Mouse (Mus musculus) embryonic facial prominence, embryonic 11.5 days (tissue): ENCODE data around the gene Impdh1. TPM values are rescaled to one million over a fixed set of nuclear protein-coding genes. Genes with fewer than 3 reads are reported as not detected.

Experiments used
- ATAC-seq: fragments of 200-750 bp; cut with Nextera tagmentation; replicated peaks from 2 replicates; pipeline ENCODE4 v1.8.0; 2017; ENCODE audit warnings: low read depth; ENCODE audit not compliant: insufficient number of reproducible peaks, low FRiP score, low TSS enrichment
- DNase-seq: peaks from one replicate; pipeline ENCODE4 v3.0.0-alpha.2; 2015; ENCODE audit warnings: low spot score
- H3K27ac ChIP-seq: fragments of 300-500 bp; sonication (generic); replicated peaks from 2 replicates; pipeline ENCODE4 v1.5.1; 2014; ENCODE audit warnings: mild to moderate bottlenecking, low read depth, low read length, control low read depth
- H3K27me3 ChIP-seq: fragments of 300-500 bp; sonication (generic); 2 replicates; pipeline ENCODE4 v1.6.1; 2014; ENCODE audit warnings: mild to moderate bottlenecking, low read length, moderate library complexity, mixed read lengths; ENCODE audit not compliant: control insufficient read depth, insufficient read depth
- H3K36me3 ChIP-seq: fragments of 300-500 bp; sonication (generic); replicated peaks from 2 replicates; pipeline ENCODE4 v1.6.1; 2014; ENCODE audit warnings: low read depth, mild to moderate bottlenecking, low read length, moderate library complexity, mixed read lengths; ENCODE audit not compliant: control insufficient read depth, insufficient read depth
- H3K4me1 ChIP-seq: fragments of 300-500 bp; sonication (generic); 2 replicates; pipeline ENCODE4 v1.6.1; 2014; ENCODE audit warnings: low read length, mixed read lengths; ENCODE audit not compliant: control insufficient read depth, insufficient read depth
- H3K4me2 ChIP-seq: fragments of 300-500 bp; sonication (generic); 2 replicates; pipeline ENCODE4 v1.6.1; 2014; ENCODE audit warnings: low read depth, mild to moderate bottlenecking, control low read depth, low read length, moderate library complexity
- H3K4me3 ChIP-seq: fragments of 300-500 bp; sonication (generic); 2 replicates; pipeline ENCODE4 v1.5.1; 2014; ENCODE audit warnings: low read depth, low read length, control low read depth
- H3K9ac ChIP-seq: fragments of 300-500 bp; sonication (generic); replicated peaks from 2 replicates; pipeline ENCODE4 v1.6.1; 2014; ENCODE audit warnings: mild to moderate bottlenecking, control low read depth, low read length
- H3K9me3 ChIP-seq: fragments of 300-500 bp; sonication (generic); replicated peaks from 2 replicates; pipeline ENCODE4 v1.6.1; 2016; ENCODE audit warnings: mild to moderate bottlenecking, low read length, inconsistent platforms, mixed read lengths; ENCODE audit not compliant: control insufficient read depth
- whole genome bisulfite sequencing: fragments of 180-500 bp; shearing (Covaris S2); extraction: QIAGEN DNeasy Blood & Tissue Kit; methylation state at CpG from one replicate; pipeline ENCODE4 v1.1.7; 2014; 5-methylcytosine and 5-hydroxymethylcytosine counted together
- polyA plus RNA-seq: library from polyadenylated mRNA; unstranded; fragments of >200 nt; fragmentation: Nextera tagmentation; extraction: Ambion mirVana; gene quantifications from 2 replicates; pipeline ENCODE4 v1.2.1, GENCODE M21; 2014

Gene Impdh1
- polyA plus RNA-seq, 1 experiment from 2014 or later = 28.1 TPM

DNA sequence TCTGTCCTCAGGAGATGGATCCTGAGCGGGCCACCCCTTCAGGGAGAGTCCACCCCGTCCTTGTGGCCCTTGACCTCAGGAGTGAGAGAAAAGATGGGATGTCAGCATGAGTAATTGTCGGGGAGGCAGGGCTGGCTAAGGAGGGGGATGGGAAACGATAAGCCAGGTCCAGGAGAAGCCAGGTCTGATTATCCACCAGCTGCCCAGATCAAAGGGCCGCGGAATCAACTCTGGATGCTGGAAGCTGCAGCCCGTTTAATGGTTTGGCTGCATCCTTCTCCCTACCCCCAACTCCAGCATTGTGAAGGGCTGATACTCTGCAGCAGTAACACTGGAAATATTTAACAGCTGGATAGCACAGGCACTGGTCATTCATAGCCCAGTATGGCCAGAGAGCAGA lies 41.8 kb downstream of the Impdh1 start:
- Histone ChIP-seq H3K4me1 (no peaks in the 10 kb centered on the region; the same call in none of the 2 replicates), H3K4me3 (no peak overlapping the region), H3K9ac (no peak overlapping the region), H3K27ac (no peak overlapping the region), H3K9me3 (no peaks in the 10 kb centered on the region), H3K36me3 (no peaks in the 10 kb centered on the region), H3K4me2 (no peak overlapping the region), H3K27me3 (peaks cover 29% of the 10 kb centered on the region)
- peak; percentile 41 for DNase-seq
- WGBS = 16% methylated on average over 7 of the region's 7 CpGs
- ATAC-seq = no peak

DNA sequence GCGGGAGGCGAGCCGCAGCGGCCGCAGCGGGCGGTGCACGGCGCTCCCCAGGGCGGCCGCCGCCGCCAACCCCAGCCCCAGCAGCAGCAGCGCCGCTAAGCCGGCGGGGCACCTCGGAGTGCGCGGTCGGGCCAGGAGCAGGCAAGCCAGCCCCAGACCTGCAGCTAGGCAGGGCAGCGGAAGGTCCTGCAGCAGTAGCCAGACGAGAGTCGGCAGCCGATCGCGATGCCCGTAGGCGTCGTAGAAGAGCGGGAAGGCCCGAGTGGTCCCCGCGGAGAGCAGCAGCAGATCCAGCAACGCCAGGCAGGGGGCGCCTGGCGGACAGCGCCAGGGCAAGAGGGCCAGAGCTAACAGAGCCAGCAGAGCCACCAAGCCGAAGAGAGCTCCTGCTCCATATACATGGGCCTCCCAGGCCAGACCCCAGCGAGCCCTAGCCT lies 45.2 kb downstream of the Impdh1 start:
- Histone ChIP-seq H3K4me2 (peak overlapping the region; percentile 99), H3K27me3 (peaks cover 40% of the 10 kb centered on the region), H3K9me3 (no peaks in the 10 kb centered on the region), H3K36me3 (no peaks in the 10 kb centered on the region), H3K4me1 (no peaks in the 10 kb centered on the region), H3K9ac (peak overlapping the region; percentile 69), H3K27ac (no peak overlapping the region), H3K4me3 (peak overlapping the region; percentile 47)
- peak; percentile 88 for DNase-seq
- WGBS = under 1% methylated on average over 40 of the region's 40 CpGs
- peak; percentile 62 for ATAC-seq

DNA sequence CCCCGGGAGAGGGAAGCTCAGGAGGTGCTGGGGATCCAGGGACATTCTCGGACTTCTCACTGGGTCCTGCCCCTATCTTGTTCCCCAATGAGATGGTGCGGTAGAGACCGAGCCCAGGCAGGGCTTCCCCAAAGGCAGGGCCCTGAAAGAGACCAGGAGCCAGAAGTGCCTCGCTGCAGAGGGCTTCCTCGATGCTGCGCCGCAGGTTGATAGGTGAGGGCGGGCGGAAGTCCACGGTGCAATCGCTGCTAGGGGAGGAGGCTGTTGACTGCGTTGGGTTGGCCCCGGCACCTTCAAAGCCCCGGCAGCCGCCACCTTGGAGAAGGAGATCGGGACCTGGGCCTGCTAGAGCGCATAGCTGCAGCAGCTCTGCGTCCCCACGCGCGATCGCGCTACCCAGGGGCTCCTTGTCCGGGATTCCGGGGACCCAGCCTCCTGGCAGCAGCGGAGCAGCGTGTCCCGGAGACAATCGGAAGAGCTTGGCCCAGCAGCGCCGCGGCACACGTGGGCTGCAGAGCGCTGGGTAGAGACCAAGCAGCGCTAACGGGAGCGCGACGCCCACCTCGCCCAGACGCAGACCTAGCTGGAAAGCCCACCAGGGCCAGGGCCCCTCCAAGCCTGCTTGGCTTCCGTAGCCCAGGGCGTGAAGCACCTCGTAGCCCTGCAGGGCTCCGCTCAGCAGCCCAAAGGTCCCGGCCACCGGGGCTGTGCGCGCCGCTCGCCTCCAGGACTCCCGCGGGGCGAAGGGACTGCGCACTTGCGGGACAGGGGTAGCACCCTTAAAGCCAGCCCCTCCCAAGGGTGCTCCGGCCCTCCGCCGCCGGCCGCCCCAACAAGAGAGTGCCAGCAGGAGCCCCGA lies 45.9 kb downstream of the Impdh1 start:
- no peaks in the 10 kb centered on the region for H3K36me3 ChIP-seq
- peak overlapping the region; percentile 99 for H3K4me2 ChIP-seq
- ATAC-seq (peak; percentile 51), DNase-seq (peak; percentile 61)
- H3K4me1 ChIP-seq = no peaks in the 10 kb centered on the region
- no peak overlapping the region for H3K27ac ChIP-seq
- no peaks in the 10 kb centered on the region for H3K9me3 ChIP-seq
- H3K4me3 ChIP-seq = peak overlapping the region; percentile 47
- H3K27me3 ChIP-seq = peaks cover 40% of the 10 kb centered on the region
- under 1% methylated on average over 55 of the region's 63 CpGs for WGBS
- H3K9ac ChIP-seq = peak overlapping the region; percentile 69

DNA sequence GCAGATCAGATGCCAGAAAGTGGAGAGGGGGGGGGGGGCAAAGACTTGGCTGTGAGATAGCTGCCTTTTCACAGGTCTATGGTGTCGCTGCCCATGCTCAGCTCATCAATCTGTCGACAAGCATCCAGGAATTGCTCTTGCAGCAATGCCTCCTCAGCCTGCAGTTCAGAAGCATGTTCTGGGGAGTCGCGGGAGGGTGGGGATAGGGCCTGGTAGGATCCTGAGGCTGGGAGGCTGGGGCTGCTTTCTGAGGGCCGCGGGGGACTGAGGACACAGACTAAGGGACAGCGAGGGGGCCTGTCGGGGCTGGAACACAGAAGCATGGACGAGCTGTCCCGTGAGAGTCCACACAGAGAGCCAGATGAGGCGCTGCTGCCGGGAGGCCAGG lies 46.5 kb downstream of the Impdh1 start:
- WGBS = 4% methylated on average over 12 of the region's 12 CpGs
- H3K27me3 ChIP-seq = peaks cover 40% of the 10 kb centered on the region
- H3K9ac ChIP-seq = no peak overlapping the region; the same call in 1 of the 2 replicates
- H3K4me3 ChIP-seq = peak overlapping the region; percentile 47
- peak overlapping the region; percentile 99 for H3K4me2 ChIP-seq
- no peaks in the 10 kb centered on the region for H3K4me1 ChIP-seq
- DNase-seq = no peak
- H3K9me3 ChIP-seq = no peaks in the 10 kb centered on the region
- H3K27ac ChIP-seq = no peak overlapping the region
- no peaks in the 10 kb centered on the region for H3K36me3 ChIP-seq
- no peak for ATAC-seq

DNA sequence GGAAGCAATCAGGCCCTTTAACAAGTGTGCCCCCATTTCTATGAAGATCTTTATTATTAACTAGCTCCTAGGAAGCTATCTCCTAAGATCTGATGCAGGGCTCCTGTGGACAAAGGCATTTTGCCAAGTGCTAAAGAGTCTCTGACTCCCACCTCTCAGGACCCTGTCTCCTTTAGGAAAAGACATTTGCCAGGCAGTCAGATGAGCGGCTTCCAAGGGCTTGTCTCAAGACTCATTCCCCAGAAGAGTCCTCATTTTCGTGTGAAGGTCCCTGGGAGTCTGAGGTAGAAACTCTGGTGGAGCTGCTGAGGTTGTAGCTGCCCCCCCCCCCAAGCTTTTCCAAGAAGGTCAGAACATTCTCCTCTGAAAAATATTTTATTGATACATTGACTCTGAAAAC lies 47.3 kb downstream of the Impdh1 start:
- Histone ChIP-seq H3K4me2 (no peak overlapping the region), H3K4me3 (no peak overlapping the region), H3K27me3 (peaks cover 40% of the 10 kb centered on the region), H3K9ac (no peak overlapping the region), H3K36me3 (no peaks in the 10 kb centered on the region), H3K4me1 (no peaks in the 10 kb centered on the region), H3K27ac (no peak overlapping the region), H3K9me3 (no peaks in the 10 kb centered on the region)
- WGBS = 42% methylated on average over 2 of the region's 2 CpGs
- DNase-seq (no peak), ATAC-seq (no peak)

DNA sequence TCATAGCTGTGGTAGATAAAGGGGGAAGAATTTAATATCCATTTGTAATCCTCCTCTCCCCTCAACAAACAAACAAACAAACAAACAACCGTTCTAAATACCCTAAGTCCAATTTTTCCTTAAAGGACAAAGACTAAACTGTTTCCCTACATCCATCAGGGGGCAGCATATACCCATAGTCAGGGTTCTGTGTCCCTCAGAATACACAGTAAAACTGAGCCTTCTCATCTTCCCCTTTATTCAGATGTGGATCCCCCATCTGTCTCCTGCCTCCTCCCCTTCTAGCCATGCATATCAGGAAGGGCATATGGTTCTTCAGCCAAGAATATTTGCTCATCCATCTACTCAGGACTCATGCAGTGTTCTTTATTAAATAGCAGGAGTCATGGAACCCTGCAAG lies 50.0 kb downstream of the Impdh1 start:
- ATAC-seq (no peak), DNase-seq (peak; percentile 77)
- no peak overlapping the region for H3K27ac ChIP-seq
- H3K4me3 ChIP-seq = no peak overlapping the region
- WGBS = 25% methylated on average over 1 of the region's 1 CpGs
- H3K9me3 ChIP-seq = no peaks in the 10 kb centered on the region
- no peak overlapping the region for H3K4me2 ChIP-seq
- no peaks in the 10 kb centered on the region for H3K4me1 ChIP-seq
- no peaks in the 10 kb centered on the region for H3K36me3 ChIP-seq
- peaks cover 35% of the 10 kb centered on the region for H3K27me3 ChIP-seq
- H3K9ac ChIP-seq = no peak overlapping the region

DNA sequence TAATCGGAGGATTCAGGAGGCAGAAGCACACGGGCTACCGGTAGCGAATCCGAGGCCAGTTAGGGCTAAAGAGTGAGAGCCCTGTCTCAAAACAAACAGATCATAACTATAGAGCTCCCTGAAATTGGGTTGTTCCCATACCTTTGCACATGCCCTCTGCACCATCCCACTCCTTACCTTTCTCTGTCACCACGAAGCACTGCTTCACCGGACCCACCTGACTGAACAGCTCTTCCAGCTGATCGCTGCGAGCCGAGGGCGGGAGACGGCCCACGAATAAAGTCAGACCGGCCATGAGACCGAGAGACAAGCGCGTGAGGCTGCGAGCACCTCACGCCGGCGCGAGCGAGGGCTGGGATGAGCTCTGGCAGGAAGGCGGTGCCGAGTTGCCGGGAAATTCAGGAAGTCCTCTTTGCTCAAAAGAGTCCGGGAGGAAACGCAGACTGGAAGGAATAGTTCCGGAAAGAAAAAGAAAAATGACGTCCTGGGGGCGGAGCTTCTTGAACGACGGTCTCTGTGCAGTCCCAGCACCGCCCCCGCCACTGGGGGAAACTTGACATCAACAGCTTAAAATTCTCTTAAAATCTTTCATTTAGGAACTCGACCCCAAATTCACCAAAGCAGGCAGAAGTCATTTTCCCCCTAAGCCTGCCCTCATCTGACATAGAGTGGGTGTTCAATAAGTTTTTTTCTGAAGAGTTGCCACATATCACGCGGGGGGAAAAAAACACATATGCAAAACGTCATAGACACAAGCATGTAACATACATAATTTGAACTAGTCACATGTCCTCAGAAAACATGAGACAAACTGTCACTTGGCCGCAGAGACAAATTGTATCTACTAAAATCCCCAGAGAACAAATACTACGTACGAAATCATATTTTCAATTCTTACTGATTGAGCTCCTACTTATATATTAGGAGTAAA lies 51.6 kb downstream of the Impdh1 start, which contains the start of gene Rbm28:
TSS of gene Rbm28 (minus strand) at position 693 of the 931 bp plus-strand sequence.
- H3K27me3 ChIP-seq = peaks cover 21% of the 10 kb centered on the region
- peak; percentile 71 for ATAC-seq
- H3K4me1 ChIP-seq = no peaks in the 10 kb centered on the region
- H3K4me3 ChIP-seq = peak within 1 kb of the TSS; percentile 69
- no peak within 1 kb of the TSS for H3K27ac ChIP-seq
- H3K4me2 ChIP-seq = peak within 1 kb of the TSS; percentile 65
- H3K9ac ChIP-seq = peak within 1 kb of the TSS; percentile 67
- DNase-seq = peak; percentile 93
- no peaks in the 10 kb centered on the region for H3K9me3 ChIP-seq
- H3K36me3 ChIP-seq = no peaks in the 10 kb centered on the region; the same call in 1 of the 2 replicates
- 8% methylated on average over 42 of the region's 42 CpGs for WGBS
